Mouse (Mus musculus) regulatory T cell (primary cell): ENCODE results near the gene Scnn1a.

ENCODE experiments used
- in situ Hi-C: fragments of 300-600 bp; cut with MboI, MseI; formaldehyde crosslinking; loops from one replicate; pipeline ENCODE4 v1.15.1; 2025; ENCODE audit warnings: high pct_unique_total_duplicates

Scnn1a gene

DNA sequence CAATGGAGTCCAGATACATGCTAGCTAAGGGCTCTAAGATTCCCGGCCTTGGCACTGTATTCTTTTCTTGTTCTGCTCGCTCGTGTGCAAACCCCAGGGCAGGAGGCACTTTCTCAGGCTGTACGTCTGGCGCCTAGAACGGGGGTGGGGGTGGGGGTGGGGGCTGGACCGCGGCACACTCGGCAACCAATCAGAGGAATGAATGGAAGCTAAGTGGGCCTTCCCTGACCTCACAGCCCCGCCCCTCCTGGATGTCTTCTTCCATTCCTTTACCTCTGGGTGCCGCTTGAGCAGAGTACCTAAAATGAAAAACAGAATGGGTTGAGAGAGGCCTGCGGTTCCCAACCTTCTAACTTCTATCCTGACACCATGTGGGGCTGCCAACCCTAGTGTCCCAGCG is 11.5 kb upstream of the Scnn1a start:
- in situ Hi-C loops, result no loop called here

- in situ Hi-C loops, result no loop called here
Observed at GRCm38 (mm10) chr6:125309406-125309805, 11.1 kb upstream of the Scnn1a start.

GRCm38 (mm10) chr6:125312171-125312570 is 8.3 kb upstream of the Scnn1a start:
- in situ Hi-C loops, result no loop called here

- in situ Hi-C loops, result no loop called here
Observed at GRCm38 (mm10) chr6:125312581-125313355, 7.7 kb upstream of the Scnn1a start.

- in situ Hi-C loops, result no loop called here
Observed at GRCm38 (mm10) chr6:125313546-125314230, 6.8 kb upstream of the Scnn1a start, which contains the start of gene Ltbr. Gene Ltbr (minus strand): TSS chr6:125313885.

GRCm38 (mm10) chr6:125314231-125314563 is 6.3 kb upstream of the Scnn1a start:
- in situ Hi-C loops, result no loop called here

DNA sequence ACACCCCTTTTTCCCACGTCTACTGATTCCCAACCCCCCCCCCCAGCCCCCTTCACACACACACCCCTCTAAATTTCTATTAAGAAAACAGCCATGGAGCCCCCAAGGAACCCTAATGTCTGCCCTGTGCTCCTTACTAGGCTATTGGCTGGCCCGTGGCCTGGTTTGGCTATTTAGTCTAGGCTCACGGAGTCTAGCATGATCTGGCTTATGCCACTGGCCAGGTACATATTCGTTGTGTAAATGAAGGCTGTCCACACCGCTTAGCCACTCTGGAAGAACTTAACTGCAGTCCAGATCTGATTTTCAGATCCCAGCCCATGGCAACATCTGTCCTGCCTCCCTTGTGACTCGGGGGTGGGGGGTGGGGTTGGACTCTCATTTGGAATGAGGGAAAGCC is 5.7 kb upstream of the Scnn1a start:
- in situ Hi-C loops, result no loop called here

DNA sequence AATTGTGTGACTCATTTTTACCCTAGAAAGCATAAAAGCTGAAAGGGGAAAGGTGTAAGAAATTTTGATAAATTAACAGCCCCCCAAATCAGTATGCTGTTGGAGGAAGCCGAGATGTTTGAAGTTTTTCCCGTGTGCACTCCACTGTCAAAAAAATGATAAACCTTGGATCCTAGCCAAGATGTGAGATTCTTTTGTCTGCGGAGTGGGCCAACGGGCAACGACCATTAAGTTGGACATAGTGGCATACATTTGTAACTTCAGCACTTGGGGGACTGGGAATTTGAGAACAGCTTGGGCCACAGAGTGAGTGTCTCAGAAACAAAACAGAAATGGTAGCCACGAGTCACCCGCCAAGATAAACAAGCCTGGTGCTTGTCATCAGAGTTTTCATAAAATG is 3.4 kb upstream of the Scnn1a start:
- in situ Hi-C loops, result no loop called here

GRCm38 (mm10) chr6:125318981-125319918 is 1.2 kb upstream of the Scnn1a start:
- in situ Hi-C loops, result no loop called here

- in situ Hi-C loops, result no loop called here
Observed at GRCm38 (mm10) chr6:125319919-125320296, 551 bp upstream of the Scnn1a start.

DNA sequence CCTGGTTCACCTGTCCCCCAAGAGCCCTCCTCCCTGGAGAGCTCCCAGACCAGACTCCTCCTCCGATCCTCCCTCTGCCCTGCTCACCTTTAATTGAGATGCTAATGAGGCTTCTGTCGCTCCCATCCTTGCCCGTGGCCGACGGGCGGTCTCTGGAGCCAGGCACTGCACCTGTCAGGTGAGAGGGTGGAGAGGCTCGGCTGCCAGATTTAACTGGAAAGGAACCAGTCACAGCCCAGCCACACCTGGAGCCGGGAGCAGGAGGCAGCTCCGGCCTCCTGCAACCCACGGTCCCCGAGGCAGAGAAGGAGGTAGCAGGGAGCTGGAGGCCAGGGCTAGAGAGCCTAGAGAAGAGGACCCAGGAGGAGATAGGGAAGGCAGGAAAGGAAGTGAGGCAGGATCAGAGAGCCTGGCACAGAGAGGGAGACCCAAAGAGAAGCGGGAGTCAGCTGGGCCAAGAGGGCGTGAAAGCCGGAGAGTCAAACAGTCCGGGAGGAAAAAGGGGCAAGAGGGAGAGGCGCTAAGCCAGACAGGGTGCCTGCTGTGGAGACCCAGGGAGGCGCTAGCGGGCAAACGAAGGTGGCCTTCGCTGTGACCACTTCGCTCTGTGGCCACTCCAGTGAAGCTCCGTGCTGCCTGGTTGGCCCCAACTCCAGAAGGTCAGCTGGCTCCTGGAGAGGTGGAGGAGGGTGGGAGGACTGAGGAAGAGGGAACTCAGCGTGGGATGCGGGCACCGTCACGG is 826 bp downstream of the Scnn1a start:
- in situ Hi-C loops, result no loop called here

- in situ Hi-C loops, result no loop called here
Observed at GRCm38 (mm10) chr6:125322794-125323193, 2.3 kb downstream of the Scnn1a start.

GRCm38 (mm10) chr6:125323547-125323946 is 3.1 kb downstream of the Scnn1a start:
- in situ Hi-C loops, result no loop called here

GRCm38 (mm10) chr6:125325337-125325736 is 4.9 kb downstream of the Scnn1a start:
- in situ Hi-C loops, result no loop called here

DNA sequence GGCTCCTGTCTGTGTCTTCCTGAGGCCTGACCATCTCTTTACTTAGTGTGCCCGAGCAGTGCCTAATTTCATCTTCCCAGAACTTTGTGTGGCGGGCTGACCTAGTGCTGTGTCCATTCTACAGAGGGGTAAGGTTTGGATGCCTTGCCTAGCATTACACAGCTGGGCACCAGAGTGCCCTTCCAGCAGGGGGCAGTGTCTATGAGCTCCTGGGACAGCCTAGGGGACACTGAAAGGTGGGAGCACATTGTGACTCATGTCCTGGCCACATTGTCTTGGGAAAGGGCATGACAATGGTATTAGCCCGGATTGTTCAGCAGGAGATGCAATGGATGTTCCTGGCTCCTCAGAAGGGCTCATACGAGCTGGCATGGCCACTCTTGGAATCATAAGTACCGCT is 7.8 kb downstream of the Scnn1a start:
- in situ Hi-C loops, result no loop called here

DNA sequence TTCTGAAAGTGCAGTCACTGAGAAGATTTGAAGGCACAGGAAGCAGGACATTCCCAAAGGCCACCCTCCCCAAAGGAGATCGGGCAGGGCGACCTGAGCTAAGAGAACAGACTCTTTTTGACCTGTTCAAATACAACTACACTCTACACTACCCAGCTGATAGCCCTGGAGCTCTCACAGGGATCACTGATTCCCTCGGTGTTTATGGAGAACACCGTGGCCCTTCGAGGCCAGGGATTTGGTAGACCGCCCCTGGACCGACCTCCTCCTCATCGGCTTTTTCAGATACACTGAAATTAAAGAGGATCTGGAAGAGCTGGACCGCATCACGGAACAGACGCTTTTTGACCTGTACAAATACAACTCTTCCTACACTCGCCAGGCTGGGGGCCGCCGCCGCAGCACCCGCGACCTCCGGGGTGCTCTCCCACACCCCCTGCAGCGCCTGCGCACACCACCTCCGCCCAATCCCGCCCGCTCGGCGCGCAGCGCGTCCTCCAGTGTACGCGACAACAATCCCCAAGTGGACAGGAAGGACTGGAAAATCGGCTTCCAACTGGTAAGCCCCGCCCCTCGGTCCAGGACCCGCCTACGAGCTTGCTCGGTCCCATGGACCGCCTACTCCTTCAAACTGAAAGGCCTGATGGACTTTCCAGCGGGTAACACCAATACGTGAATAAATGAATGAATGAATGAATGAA is 10.3 kb downstream of the Scnn1a start:
- in situ Hi-C loops, result no loop called here

- in situ Hi-C loops, result no loop called here
Observed at GRCm38 (mm10) chr6:125333112-125333899, 12.8 kb downstream of the Scnn1a start.

DNA sequence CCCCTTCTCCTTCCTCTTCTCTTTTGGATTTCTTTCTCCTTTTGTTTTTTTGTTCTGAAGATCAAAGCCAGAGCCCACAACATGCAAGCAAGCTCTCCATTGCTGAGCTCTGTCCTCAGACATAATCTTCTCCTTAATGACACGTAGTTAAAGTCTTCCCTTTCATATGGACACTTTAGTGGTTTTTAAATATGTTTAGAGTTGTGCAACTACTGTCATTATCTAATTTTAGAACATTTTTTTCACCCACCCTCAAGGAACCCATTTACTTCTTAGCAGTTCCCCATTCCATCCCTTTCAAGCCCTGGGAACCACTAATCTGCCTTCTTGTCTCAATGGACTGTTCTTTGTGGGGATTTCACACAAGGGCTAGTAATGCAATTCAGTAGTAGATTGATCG is 13.9 kb downstream of the Scnn1a start:
- in situ Hi-C loops, result no loop called here

DNA sequence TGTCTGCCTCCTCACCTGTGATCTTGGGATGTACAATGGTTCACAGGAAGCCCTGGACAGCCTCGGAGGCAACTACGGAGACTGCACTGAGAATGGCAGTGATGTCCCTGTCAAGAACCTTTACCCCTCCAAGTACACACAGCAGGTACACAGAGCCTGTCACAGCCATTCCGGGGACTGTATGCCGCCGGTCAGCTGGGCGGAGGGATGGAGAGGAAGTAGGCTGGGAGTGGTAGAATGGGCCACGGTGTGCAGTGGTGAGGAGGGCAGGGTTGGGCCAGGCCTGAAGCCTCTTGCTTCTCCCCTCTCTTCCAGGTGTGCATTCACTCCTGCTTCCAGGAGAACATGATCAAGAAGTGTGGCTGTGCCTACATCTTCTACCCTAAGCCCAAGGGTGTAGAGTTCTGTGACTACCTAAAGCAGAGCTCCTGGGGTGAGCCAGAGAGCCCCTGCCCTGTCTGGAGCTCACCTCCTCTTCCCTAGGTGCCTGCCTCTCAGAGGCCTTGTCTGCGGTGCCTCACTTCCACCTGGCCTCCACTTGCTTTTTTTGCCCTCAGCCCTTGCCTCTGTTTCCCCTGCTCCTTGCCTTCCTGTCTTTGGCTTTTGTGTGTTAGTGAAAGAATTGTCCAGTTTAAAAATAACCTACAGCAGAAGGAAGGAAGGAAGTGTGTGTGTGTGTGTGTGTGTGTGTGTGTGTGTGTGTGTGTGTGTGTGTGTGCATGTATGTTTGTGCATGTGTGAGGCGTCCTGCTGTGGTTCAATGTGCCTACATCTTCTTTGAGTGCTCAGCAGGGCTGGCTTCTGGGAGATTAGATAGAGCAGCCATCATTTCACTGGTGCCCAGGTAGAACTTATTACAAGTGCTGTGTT is 18.6 kb downstream of the Scnn1a start:
- in situ Hi-C loops, result no loop called here
